Mouse (Mus musculus) liver, adult 2 months (tissue): ENCODE measurements at regions not wholly inside any gene's neighbourhood (a gene's known extent, or its start where the extent isn't known, plus 50 kb on each side); places are given as distances from the start of the nearest gene placed in this dataset.

ENCODE experiments used
- CTCF ChIP-seq: fragments of 200-500 bp; IDR thresholded peaks from 2 replicates; pipeline ENCODE4 v1.5.1; 2011; ENCODE audit warnings: low read depth, low read length, control low read depth
- POLR2A ChIP-seq: fragments of 200-500 bp; IDR thresholded peaks from 2 replicates; pipeline ENCODE4 v1.6.1; 2011; ENCODE audit warnings: low read length, control low read depth; ENCODE audit not compliant: insufficient read depth; ENCODE audit errors: extremely low read depth

DNA sequence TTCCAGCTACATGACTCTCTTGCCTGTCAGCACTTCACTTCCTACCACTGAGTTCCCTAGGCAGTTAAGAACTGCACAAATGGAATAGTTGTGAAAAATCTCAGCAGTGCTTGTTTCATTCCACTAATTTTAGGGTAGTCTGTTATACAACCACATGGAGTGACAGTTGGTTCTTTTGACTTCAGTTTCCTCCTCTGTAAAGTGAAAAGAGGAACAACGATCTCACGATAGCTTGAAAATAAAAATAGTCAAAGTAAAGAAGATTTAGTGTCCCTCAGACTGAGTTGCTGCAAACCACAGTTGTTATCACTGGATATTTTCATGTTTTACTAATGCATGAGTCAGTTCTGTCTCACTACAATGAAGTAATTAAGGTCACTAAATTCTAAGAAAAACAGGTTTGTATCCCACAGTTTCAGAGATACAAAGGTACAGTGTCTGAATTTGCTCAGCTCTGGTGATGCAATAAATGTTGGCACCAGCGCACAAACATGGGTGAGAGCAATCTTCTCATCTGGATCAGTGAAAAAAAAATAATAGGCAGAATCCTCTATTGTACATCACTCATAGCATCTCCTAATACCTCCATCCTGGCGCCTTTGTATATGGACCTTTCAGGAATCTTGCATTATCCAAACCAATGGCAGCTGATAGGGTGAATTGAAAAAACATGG is 458.8 kb upstream of the Agtr1b start:
- TF ChIP-seq CTCF (no peak), POLR2A (no peak)
